Mouse (Mus musculus) hindbrain, embryonic 12.5 days (tissue): ENCODE measurements around the gene Rps3. TPM values are rescaled to one million over a fixed set of nuclear protein-coding genes. Genes with fewer than 3 reads are reported as not detected.

Source experiments
- ATAC-seq: fragments of 200-750 bp; cut with Nextera tagmentation; 2 replicates; pipeline ENCODE4 v1.8.0; 2017; ENCODE audit warnings: moderate TSS enrichment; ENCODE audit not compliant: low FRiP score
- H3K27ac ChIP-seq: fragments of 300-500 bp; sonication (generic); 2 replicates; pipeline ENCODE4 v1.5.1; 2016; ENCODE audit warnings: mild to moderate bottlenecking
- H3K27me3 ChIP-seq: fragments of 300-500 bp; sonication (generic); 2 replicates; pipeline ENCODE4 v1.6.1; 2016; ENCODE audit warnings: mild to moderate bottlenecking
- H3K36me3 ChIP-seq: fragments of 300-500 bp; sonication (generic); 2 replicates; pipeline ENCODE4 v1.6.1; 2016; ENCODE audit warnings: mild to moderate bottlenecking
- H3K4me1 ChIP-seq: fragments of 300-500 bp; sonication (generic); 2 replicates; pipeline ENCODE4 v1.6.1; 2016
- H3K4me2 ChIP-seq: fragments of 300-500 bp; sonication (generic); replicated peaks from 2 replicates; pipeline ENCODE4 v1.6.1; 2016; ENCODE audit warnings: mild to moderate bottlenecking
- H3K4me3 ChIP-seq: fragments of 300-500 bp; sonication (generic); 2 replicates; pipeline ENCODE4 v1.5.1; 2016; ENCODE audit warnings: mild to moderate bottlenecking
- H3K9ac ChIP-seq: fragments of 300-500 bp; sonication (generic); 2 replicates; pipeline ENCODE4 v1.6.1; 2016; ENCODE audit warnings: mild to moderate bottlenecking, moderate library complexity
- H3K9me3 ChIP-seq: fragments of 300-500 bp; sonication (generic); replicated peaks from 2 replicates; pipeline ENCODE4 v1.6.1; 2016; ENCODE audit warnings: mild to moderate bottlenecking
- WGBS: fragments of 180-500 bp; shearing (Covaris S2); methylation state at CpG from one replicate; pipeline ENCODE4 v1.1.7; 2016; 5-methylcytosine and 5-hydroxymethylcytosine counted together
- polyA plus RNA-seq: library from polyadenylated mRNA; unstranded; fragments of >200 nt; fragmentation: Nextera tagmentation; extraction: Ambion mirVana; gene quantifications from 2 replicates; pipeline ENCODE4 v1.2.1, GENCODE M21; 2016

Rps3 gene
- polyA plus RNA-seq, 1 experiment from 2014 or later, result 534 TPM

DNA sequence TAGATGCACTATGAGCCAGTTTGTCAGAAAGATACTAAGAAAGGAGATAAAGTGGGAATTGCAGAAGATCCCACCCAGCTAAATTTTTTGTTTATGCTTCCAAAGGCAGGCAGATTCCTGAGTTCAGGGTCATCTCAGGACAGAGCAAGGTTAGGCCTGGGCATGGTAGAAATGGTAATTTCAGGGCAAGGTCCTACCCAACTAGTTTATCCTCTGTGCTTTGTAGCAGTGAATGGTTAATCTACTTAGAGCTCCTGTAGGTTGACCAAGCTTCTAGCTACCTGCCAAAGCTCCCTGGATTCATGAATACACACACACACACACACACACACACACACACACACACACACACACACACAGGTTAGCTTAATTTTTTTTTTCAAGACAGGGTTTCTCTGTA lies 21.0 kb upstream of the Rps3 start:
- no peak overlapping the region for H3K9ac ChIP-seq
- ATAC-seq, result no peak

DNA sequence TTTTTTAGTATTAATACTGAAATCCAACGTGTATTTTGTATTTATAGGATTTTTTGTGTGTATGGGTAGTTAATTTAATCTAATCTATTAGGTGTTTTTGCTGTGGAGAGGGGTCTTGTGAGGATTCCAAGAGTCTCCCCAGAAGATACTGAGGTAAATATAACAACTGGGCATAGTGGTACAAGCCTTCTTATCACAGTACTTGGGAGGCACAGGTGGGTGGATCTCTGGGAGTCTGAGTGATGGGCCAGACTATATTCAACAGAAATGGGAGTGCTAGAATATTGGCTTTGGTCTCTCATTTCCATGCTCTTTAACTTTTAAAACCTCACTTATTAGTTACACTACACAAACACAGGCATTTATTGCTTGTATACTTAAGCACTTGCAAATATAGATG lies 17.6 kb upstream of the Rps3 start:
- no peak for ATAC-seq
- H3K4me3 ChIP-seq, result no peak overlapping the region
- no peak overlapping the region for H3K9ac ChIP-seq
- no peaks in the 10 kb centered on the region for H3K9me3 ChIP-seq
- H3K36me3 ChIP-seq, result no peaks in the 10 kb centered on the region
- H3K4me2 ChIP-seq, result no peak overlapping the region
- no peaks in the 10 kb centered on the region for H3K4me1 ChIP-seq
- H3K27me3 ChIP-seq, result no peaks in the 10 kb centered on the region
- 61% methylated on average over 1 of the region's 1 CpGs for WGBS
- no peak overlapping the region for H3K27ac ChIP-seq

More for the DNA sequence above, 21.0 kb upstream of the Rps3 start:
- Histone ChIP-seq H3K4me3 (no peak overlapping the region), H3K9me3 (no peaks in the 10 kb centered on the region), H3K27me3 (no peaks in the 10 kb centered on the region), H3K4me2 (no peak overlapping the region), H3K4me1 (no peaks in the 10 kb centered on the region), H3K27ac (no peak overlapping the region), H3K36me3 (no peaks in the 10 kb centered on the region)

DNA sequence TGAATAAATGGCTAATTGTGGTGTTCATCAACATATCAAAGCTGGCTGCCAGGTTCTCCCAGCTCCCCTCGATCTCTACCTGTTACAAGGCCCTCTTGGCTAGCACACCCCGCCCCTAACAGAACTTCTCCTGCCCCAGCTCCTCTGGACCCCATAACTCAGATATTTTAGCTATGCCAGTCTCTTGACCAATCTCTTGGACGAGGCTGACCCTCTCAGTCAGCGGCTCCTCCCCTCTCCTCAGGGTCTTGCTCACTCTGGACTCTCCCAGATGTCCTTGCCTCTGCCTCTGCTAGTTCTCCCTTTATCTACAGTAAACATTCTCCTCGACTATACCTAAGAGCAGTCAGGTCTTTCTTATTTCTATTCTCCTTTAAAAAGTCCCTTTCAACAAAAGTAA lies 17.1 kb upstream of the Rps3 start:
- 0 out of 2 replicates have a peak overlapping the region, but pooled peaks have one; percentile 15 for H3K9ac ChIP-seq
- no peaks in the 10 kb centered on the region for H3K4me1 ChIP-seq
- no peak overlapping the region for H3K4me3 ChIP-seq
- ATAC-seq, result no peak
- H3K27ac ChIP-seq, result no peak overlapping the region
- H3K9me3 ChIP-seq, result no peaks in the 10 kb centered on the region
- H3K36me3 ChIP-seq, result no peaks in the 10 kb centered on the region
- no peak overlapping the region for H3K4me2 ChIP-seq
- no peaks in the 10 kb centered on the region for H3K27me3 ChIP-seq
- WGBS, result 24% methylated on average over 5 of the region's 5 CpGs

DNA sequence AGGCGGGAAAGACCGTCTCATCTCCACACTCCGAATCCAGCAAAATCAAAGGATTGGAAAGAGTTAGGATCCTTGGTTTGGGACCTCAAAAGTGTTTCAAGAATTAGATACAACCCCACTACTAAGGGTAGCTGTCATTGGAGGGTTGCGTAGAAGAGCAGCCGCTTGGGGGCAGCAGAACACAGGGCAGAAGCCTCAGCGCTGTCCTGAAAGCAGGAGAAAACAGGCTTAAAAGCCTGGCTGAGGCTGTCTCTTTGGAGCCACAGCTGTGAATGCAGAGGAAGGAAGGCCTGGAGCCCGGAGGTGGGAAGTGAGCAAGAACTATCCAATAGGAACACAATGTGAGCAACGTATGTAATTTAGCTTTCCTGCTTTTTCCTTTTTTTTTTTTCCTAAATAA lies 16.7 kb upstream of the Rps3 start:
- no peak overlapping the region for H3K9ac ChIP-seq
- WGBS, result 3% methylated on average over 8 of the region's 8 CpGs
- peak; percentile 84 for ATAC-seq
- H3K27me3 ChIP-seq, result no peaks in the 10 kb centered on the region
- no peak overlapping the region for H3K4me3 ChIP-seq
- H3K4me1 ChIP-seq, result no peaks in the 10 kb centered on the region
- no peaks in the 10 kb centered on the region for H3K36me3 ChIP-seq
- H3K27ac ChIP-seq, result no peak overlapping the region
- no peaks in the 10 kb centered on the region for H3K9me3 ChIP-seq
- no peak overlapping the region for H3K4me2 ChIP-seq

DNA sequence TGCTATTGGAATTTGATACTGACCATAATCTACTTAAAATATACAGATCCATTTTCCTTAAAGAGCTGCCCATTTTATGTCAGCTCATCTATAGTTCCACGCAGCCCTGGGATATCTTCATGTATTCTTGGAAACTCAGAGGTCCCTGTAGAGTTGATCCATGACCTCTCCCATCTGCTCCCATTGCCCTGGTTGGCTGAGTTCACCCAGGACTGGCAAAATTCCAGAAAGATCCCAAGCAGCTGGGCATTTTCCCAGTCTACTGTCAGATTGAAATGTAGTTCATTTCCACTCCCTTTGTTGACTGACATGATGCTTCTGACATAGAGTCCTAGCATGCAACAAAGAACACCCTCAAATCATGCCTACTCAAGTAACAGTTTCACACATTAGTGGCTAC lies 15.6 kb upstream of the Rps3 start:
- H3K4me3 ChIP-seq, result no peak overlapping the region
- H3K36me3 ChIP-seq, result no peaks in the 10 kb centered on the region
- H3K4me1 ChIP-seq, result no peaks in the 10 kb centered on the region
- WGBS, result 58% methylated on average over 1 of the region's 1 CpGs
- no peak overlapping the region for H3K9ac ChIP-seq
- ATAC-seq, result no peak
- no peaks in the 10 kb centered on the region for H3K27me3 ChIP-seq
- no peak overlapping the region for H3K27ac ChIP-seq
- no peak overlapping the region for H3K4me2 ChIP-seq
- no peaks in the 10 kb centered on the region for H3K9me3 ChIP-seq

DNA sequence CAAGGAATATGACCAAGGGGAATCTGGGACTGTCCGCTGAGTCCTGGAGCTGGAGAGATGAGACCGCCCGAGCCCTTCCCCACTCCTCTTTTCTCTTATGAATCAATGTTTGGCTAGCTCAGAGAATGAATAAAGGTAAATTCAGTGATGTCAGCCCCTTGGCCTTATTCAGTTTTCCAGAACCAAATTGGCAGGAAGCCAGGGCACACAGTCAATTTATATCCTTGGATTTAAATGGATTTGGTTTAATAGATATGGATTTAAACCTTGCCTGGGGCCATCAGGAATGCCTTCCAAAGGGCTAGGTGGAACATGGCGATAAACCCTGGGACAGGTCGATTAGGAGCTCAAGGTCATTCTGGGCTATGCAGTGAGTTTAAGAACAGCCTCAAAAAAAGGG lies 6.2 kb upstream of the Rps3 start:
- Histone ChIP-seq H3K4me2 (no peak overlapping the region), H3K36me3 (no peaks in the 10 kb centered on the region), H3K9me3 (no peaks in the 10 kb centered on the region), H3K27ac (no peak overlapping the region), H3K9ac (no peak overlapping the region), H3K4me3 (no peak overlapping the region), H3K4me1 (no peaks in the 10 kb centered on the region), H3K27me3 (peaks cover 15% of the 10 kb centered on the region)
- ATAC-seq, result no peak
- WGBS, result 88% methylated on average over 5 of the region's 5 CpGs

DNA sequence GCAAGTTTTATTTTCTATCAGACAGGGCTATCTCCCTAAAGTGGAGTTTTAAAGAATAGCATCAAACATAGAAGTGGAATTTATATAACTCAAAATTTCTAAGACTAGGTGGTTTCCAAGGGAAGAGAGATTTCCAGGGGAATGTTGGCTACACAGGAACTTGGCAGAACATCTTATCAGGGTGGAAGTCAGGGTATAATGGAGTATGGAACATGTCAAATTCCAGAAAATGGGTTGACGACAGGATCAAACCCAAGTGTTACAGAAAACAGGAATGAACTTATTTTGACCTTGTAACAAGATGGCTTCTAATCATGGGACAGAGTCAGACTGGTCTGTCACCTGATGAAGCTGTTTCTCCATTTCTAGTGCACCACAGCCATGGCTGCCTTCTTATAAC lies 1.1 kb upstream of the Rps3 start:
- no peak for ATAC-seq
- WGBS, result 94% methylated on average over 1 of the region's 1 CpGs
- no peak overlapping the region for H3K4me3 ChIP-seq

DNA sequence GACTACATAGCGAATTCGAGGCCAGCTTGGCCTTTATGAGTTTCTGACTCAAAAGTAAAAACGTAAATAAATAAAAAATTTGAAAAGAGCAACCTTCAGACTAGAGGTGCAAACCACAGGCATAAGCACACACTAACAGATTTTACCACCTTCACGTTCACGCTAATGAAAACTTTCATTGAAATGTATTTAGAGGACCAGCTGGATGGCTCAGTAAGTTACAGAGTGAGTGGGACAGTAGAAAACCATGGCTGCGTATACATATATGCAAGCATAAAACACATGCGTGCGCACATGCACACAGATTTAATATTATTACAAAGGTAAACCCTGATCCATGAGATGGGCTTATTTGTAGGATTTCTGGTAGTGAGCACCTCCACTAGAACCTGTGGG lies 384 bp upstream of the Rps3 start:
- H3K4me2 ChIP-seq, result peak overlapping the region; percentile 85
- WGBS, result 44% methylated on average over 8 of the region's 8 CpGs
- H3K9ac ChIP-seq, result no peak overlapping the region
- H3K36me3 ChIP-seq, result peaks cover 32% of the 10 kb centered on the region
- no peak overlapping the region for H3K27ac ChIP-seq
- H3K9me3 ChIP-seq, result no peaks in the 10 kb centered on the region
- H3K4me1 ChIP-seq, result peaks cover 36% of the 10 kb centered on the region
- ATAC-seq, result peak; percentile 39
- H3K4me3 ChIP-seq, result peak overlapping the region; percentile 84
- peaks cover 15% of the 10 kb centered on the region for H3K27me3 ChIP-seq

More for the DNA sequence above, 1.1 kb upstream of the Rps3 start:
- Histone ChIP-seq H3K4me2 (no peak overlapping the region), H3K36me3 (peaks cover 24% of the 10 kb centered on the region), H3K27me3 (peaks cover 15% of the 10 kb centered on the region), H3K27ac (no peak overlapping the region), H3K9me3 (no peaks in the 10 kb centered on the region), H3K9ac (no peak overlapping the region), H3K4me1 (peaks cover 29% of the 10 kb centered on the region)

DNA sequence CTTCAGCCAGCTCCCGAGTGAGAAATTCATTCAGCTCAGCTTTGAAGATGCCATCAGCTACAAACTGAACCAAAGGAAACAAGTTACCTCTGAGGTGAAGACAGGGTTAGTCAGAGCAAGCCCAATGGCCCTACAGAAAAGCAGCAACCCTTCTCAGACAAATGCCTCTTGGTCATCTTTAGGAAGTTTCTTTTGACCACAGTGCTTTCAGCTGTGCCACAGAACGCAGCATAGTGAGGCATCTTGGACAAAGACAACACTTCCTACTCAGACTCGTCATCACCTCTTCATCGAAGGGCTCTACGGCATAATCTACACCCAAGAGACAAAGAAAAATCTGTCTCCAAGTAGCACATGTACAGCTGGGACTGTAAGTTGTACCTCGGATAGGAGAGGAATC lies 901 bp downstream of the Rps3 start:
- peaks cover 36% of the 10 kb centered on the region for H3K4me1 ChIP-seq
- peak overlapping the region; percentile 85 for H3K4me2 ChIP-seq
- H3K27me3 ChIP-seq, result peaks cover 15% of the 10 kb centered on the region
- 4% methylated on average over 6 of the region's 6 CpGs for WGBS
- H3K9me3 ChIP-seq, result no peaks in the 10 kb centered on the region
- H3K9ac ChIP-seq, result peak overlapping the region; percentile 96
- H3K27ac ChIP-seq, result peak overlapping the region; percentile 87; the same call in 1 of the 2 replicates
- peaks cover 44% of the 10 kb centered on the region for H3K36me3 ChIP-seq
- H3K4me3 ChIP-seq, result peak overlapping the region; percentile 84
- no peak for ATAC-seq

DNA sequence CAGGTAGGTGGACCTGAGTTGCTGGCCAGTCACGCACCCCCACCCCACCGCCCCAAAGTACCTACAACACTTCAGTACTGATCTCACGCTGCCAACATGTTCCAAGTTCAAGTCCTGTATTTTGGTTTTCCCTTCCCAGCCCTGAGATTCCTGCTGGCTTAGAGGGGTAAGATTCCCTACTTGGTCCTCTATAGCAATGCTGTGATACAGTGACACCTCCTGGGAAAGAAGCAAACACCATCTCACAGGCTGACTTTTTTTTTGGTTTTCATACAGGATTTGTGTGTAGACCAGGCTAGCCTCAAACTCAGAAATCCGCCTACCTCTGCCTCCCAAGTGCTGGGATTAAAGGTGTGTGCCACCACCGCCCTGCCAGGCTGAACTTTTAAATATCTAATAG lies 6.3 kb downstream of the Rps3 start:
- H3K4me2 ChIP-seq, result no peak overlapping the region
- H3K36me3 ChIP-seq, result peaks cover 78% of the 10 kb centered on the region
- H3K9me3 ChIP-seq, result no peaks in the 10 kb centered on the region
- no peak overlapping the region for H3K4me3 ChIP-seq
- no peaks in the 10 kb centered on the region for H3K27me3 ChIP-seq
- no peak overlapping the region for H3K9ac ChIP-seq
- peaks cover 48% of the 10 kb centered on the region for H3K4me1 ChIP-seq
- 89% methylated on average over 5 of the region's 5 CpGs for WGBS
- H3K27ac ChIP-seq, result 0 out of 2 replicates have a peak overlapping the region, but pooled peaks have one; percentile 62
- no peak for ATAC-seq

DNA sequence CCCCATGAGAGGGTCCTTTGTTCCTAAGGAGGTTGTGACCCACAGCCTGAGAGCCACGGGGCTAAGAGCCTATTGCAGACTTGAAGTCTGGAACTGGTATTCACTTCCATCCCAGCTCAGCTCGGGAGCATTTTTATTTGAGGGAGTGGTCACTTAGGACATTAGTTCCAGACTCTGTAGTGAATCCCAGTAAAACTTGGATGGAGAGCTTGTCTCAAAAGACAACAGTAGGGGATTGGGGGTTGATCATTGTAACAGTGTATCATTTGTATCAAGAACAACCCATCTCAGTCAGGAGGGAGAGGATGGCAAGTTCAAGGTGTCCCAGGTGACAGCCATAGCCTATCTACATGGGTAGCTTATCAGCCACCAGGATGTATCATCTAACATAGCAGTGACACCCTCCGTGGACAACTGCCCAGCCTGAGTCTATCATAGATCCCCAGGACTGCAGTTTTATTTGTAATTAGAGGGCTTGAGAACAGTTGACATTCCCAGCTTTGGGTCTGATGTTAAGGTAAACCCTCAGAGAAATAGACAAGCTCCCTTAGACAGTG lies 6.9 kb downstream of the Rps3 start:
- 40% methylated on average over 3 of the region's 3 CpGs for WGBS
- ATAC-seq, result no peak
- H3K4me1 ChIP-seq, result peaks cover 42% of the 10 kb centered on the region
- no peak overlapping the region for H3K9ac ChIP-seq
- no peak overlapping the region for H3K4me3 ChIP-seq
- H3K27ac ChIP-seq, result peak overlapping the region; percentile 62
- H3K27me3 ChIP-seq, result no peaks in the 10 kb centered on the region
- no peaks in the 10 kb centered on the region for H3K9me3 ChIP-seq
- H3K36me3 ChIP-seq, result peaks cover 77% of the 10 kb centered on the region
- no peak overlapping the region for H3K4me2 ChIP-seq

DNA sequence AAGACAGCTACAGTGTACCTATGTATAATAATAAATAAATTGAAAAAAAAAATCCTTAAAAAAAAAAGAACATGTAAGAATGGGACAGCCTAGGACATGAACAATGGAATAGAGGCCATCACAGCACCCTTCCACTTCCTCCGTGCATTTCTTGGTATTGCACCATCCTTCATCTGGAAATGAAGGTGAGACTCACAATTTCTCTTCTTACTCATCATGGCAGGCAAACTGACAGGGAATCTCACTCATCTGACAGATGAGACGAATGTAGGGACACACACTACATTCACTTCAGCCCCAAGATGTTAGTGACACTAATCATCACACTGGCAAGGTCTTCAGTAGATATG lies 8.0 kb downstream of the Rps3 start:
- 80% methylated on average over 2 of the region's 2 CpGs for WGBS
- H3K36me3 ChIP-seq, result peaks cover 70% of the 10 kb centered on the region

DNA sequence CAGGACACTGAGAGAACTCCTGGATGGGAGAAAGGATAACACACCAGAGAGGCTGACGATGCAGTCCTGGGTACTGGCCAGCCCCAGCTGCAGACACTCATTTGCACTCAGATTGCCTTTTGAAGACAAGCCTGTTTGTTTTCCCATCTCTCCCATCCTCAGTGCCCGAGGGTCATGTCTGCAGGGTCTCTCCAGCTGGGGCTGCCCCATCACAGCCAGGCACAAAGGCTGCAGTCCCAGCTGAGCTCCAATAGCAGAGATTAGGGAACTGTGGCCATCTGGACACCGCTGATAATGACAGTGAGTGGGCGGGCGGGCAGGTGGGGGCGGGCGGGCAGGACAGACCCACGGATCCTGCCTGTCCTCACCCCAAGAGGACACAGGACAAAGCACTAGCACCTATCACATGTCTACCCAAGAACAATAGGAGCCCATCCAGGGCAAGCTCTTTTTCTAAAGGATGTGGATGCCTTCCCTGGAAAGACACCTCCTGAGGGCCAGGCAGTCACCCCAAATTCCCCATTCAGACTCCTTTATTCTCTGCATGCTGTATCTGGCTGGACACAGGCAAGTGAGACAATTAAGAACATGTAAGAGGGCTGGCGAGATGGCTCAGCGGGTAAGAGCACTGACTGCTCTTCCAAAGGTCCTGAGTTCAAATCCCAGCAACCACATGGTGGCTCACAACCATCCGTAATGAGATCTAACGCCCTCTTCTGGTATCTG lies 8.5 kb downstream of the Rps3 start:
- Histone ChIP-seq H3K27me3 (no peaks in the 10 kb centered on the region), H3K4me3 (no peak overlapping the region), H3K9me3 (no peaks in the 10 kb centered on the region), H3K27ac (peak overlapping the region; percentile 87), H3K9ac (no peak overlapping the region), H3K4me1 (peaks cover 26% of the 10 kb centered on the region), H3K4me2 (no peak overlapping the region), H3K36me3 (peaks cover 65% of the 10 kb centered on the region)
- 55% methylated on average over 12 of the region's 12 CpGs for WGBS
- peak; percentile 85 for ATAC-seq

More for the DNA sequence above, 8.0 kb downstream of the Rps3 start:
- 0 out of 2 replicates have a peak, but pooled peaks have one; percentile 1 for ATAC-seq
- no peak overlapping the region for H3K4me3 ChIP-seq
- H3K27ac ChIP-seq, result peak overlapping the region; percentile 87
- no peaks in the 10 kb centered on the region for H3K9me3 ChIP-seq
- H3K4me1 ChIP-seq, result peaks cover 31% of the 10 kb centered on the region
- no peaks in the 10 kb centered on the region for H3K27me3 ChIP-seq
- no peak overlapping the region for H3K9ac ChIP-seq
- H3K4me2 ChIP-seq, result no peak overlapping the region
